In genomic region chr7:44527483-44528398, GRCm38 (mm10) we compare ENCODE assay signal across 8 mouse cellular contexts. TPM values are rescaled to one million over a fixed set of nuclear protein-coding genes. Genes with fewer than 3 reads are reported as not detected.
DNase-seq lines count a peak whose midpoint lies in the region; ATAC-seq and TF ChIP-seq lines count a peak whose summit lies in the region.

No protein-coding gene starts in this region.

- intact Hi-C loops in gastrocnemius, postnatal 14 days (cut with DNase I; ENCODE audit: low total_unique reads) = no loop called here

- 0 out of 2 replicates have a peak overlapping the region, but pooled peaks have one; percentile 7 for H3K27ac ChIP-seq in cortical plate, adult 2 months (ENCODE audit: insufficient read depth, low read length)
- no peak overlapping the region for H3K27ac ChIP-seq in intestine, embryonic 14.5 days (ENCODE audit: low read depth)

- peaks cover 37% of the 10 kb centered on the region for H3K27me3 ChIP-seq in intestine, embryonic 14.5 days (replicated peaks; ENCODE audit: control insufficient read depth, insufficient read depth, low read length)

- peak; percentile 55; the same call in 1 of the 2 replicates for TF ChIP-seq POLR2A in cortical plate, adult 2 months (IDR thresholded peaks at IDR 0.05; ENCODE audit: extremely low read depth, insufficient read depth, low read length)

- H3K4me2 ChIP-seq in intestine, embryonic 14.5 days (ENCODE audit: low read length) = peak overlapping the region; percentile 64

- TF ChIP-seq CTCF in cortical plate, adult 2 months (IDR thresholded peaks at IDR 0.05; ENCODE audit: extremely low read depth, insufficient read depth, low read length) = peak; percentile 73

- no peaks in the 10 kb centered on the region for H3K4me1 ChIP-seq in cortical plate, adult 2 months (ENCODE audit: control insufficient read depth, insufficient read depth, low read length)
- H3K4me1 ChIP-seq in intestine, embryonic 14.5 days (replicated peaks; ENCODE audit: control insufficient read depth, insufficient read depth, low read length) = 0 out of 2 replicates have a peak, but pooled peaks cover 3% of the 10 kb centered on the region

- DNase-seq in adrenal gland, adult 8-10 months = peak; percentile 72
- DNase-seq in gastrocnemius, postnatal 14 days = peak; percentile 77
- DNase-seq in intestine, embryonic 14.5 days (ENCODE audit: low spot score) = peak; percentile 85
- peak; percentile 52 to 81 for DNase-seq in left cerebral cortex, adult 9 months (ENCODE audit: low spot score in 2 of 2)
- peak; percentile 65 for DNase-seq in retina, postnatal 7 days (ENCODE audit: low read depth, low spot score)
- DNase-seq in adipocyte (ENCODE audit: low spot score) = no peak

- WGBS in intestine, embryonic 14.5 days = 7% methylated on average over 40 of the region's 40 CpGs

- 0 out of 2 replicates have a peak, but pooled peaks cover 1% of the 10 kb centered on the region for H3K36me3 ChIP-seq in intestine, embryonic 14.5 days (ENCODE audit: control insufficient read depth, insufficient read depth, low read length)

- ATAC-seq in intestine, embryonic 14.5 days (replicated peaks; ENCODE audit: low FRiP score, low TSS enrichment, low read depth) = peak; percentile 30; the same call in 1 of the 2 replicates
- ATAC-seq in megakaryocyte, adult 5-6 weeks (ENCODE audit: poor library complexity, severe bottlenecking) = peak; percentile 93

- peak overlapping the region; percentile 27 for H3K4me3 ChIP-seq in cortical plate, adult 2 months (ENCODE audit: insufficient read depth, low read length)
- H3K4me3 ChIP-seq in intestine, embryonic 14.5 days (ENCODE audit: low read depth, low read length) = peak overlapping the region; percentile 34

- 0 out of 2 replicates have a peak overlapping the region, but pooled peaks have one; percentile 20 for H3K9ac ChIP-seq in intestine, embryonic 14.5 days (ENCODE audit: low read length)

- no peaks in the 10 kb centered on the region for H3K9me3 ChIP-seq in intestine, embryonic 14.5 days (ENCODE audit: control insufficient read depth, low read length)

RNA-seq across cellular contexts. Expression of gene Mybpc2, which starts 3.3 kb away (rescaled TPM):
- total RNA-seq in adrenal gland, adult 8-10 months (2022) = under 1 TPM in 2 of 4 experiments, not detected in 2; 0.07 to 0.08 TPM
- 0.04 and 0.06 TPM in 2 replicates for polyA plus RNA-seq in cortical plate, adult 2 months (2012; rRNA removed)
- 1,000 to 10,000 TPM; 3,999 to 4,490 TPM for total RNA-seq in gastrocnemius, postnatal 14 days (2021)
- 0.28 and 0.32 TPM in 2 replicates for polyA plus RNA-seq in intestine, embryonic 14.5 days (2014; fragmentation: Nextera tagmentation; extraction: Ambion mirVana)
- total RNA-seq in megakaryocyte, adult 5-6 weeks (2015) = not detected in 2 replicates
- total RNA-seq in megakaryocyte, adult 5-6 weeks (2017) = not detected in 2 replicates

RNA-seq across cellular contexts. Expression of gene Spib, which starts 4.1 kb away (rescaled TPM):
- total RNA-seq in adrenal gland, adult 8-10 months (2022) = under 1 TPM; 0.32 to 0.77 (median 0.43) TPM
- 0.08 and 0.27 TPM in 2 replicates for polyA plus RNA-seq in cortical plate, adult 2 months (2012; rRNA removed)
- total RNA-seq in gastrocnemius, postnatal 14 days (2021) = under 1 TPM; 0.16 to 0.18 TPM
- polyA plus RNA-seq in intestine, embryonic 14.5 days (2014; fragmentation: Nextera tagmentation; extraction: Ambion mirVana) = 0.12 and 0.20 TPM in 2 replicates
- total RNA-seq in megakaryocyte, adult 5-6 weeks (2015) = 3.2 and 3.8 TPM in 2 replicates
- total RNA-seq in megakaryocyte, adult 5-6 weeks (2017) = 4.1 and 6.4 TPM in 2 replicates

RNA-seq across cellular contexts. Expression of gene Pold1, which starts 20.9 kb away (rescaled TPM):
- 10 to 100 TPM; 10.9 to 18.6 (median 15.9) TPM for total RNA-seq in adrenal gland, adult 8-10 months (2022)
- polyA plus RNA-seq in cortical plate, adult 2 months (2012; rRNA removed) = 11.1 and 11.6 TPM in 2 replicates
- total RNA-seq in gastrocnemius, postnatal 14 days (2021) = 1 to 10 TPM; 7.0 to 7.8 TPM
- polyA plus RNA-seq in intestine, embryonic 14.5 days (2014; fragmentation: Nextera tagmentation; extraction: Ambion mirVana) = 74.7 and 75.2 TPM in 2 replicates
- total RNA-seq in megakaryocyte, adult 5-6 weeks (2015) = 36.1 and 44.3 TPM in 2 replicates
- 39.4 and 48.4 TPM in 2 replicates for total RNA-seq in megakaryocyte, adult 5-6 weeks (2017)

RNA-seq across cellular contexts. Expression of gene Nr1h2, which starts 26.0 kb away (rescaled TPM):
- 100 to 1,000 TPM in 3 of 4 experiments, 10 to 100 TPM in 1; 94.3 to 153 (median 129) TPM for total RNA-seq in adrenal gland, adult 8-10 months (2022)
- 89.5 and 89.6 TPM in 2 replicates for polyA plus RNA-seq in cortical plate, adult 2 months (2012; rRNA removed)
- total RNA-seq in gastrocnemius, postnatal 14 days (2021) = 10 to 100 TPM; 28.0 to 28.2 TPM
- polyA plus RNA-seq in intestine, embryonic 14.5 days (2014; fragmentation: Nextera tagmentation; extraction: Ambion mirVana) = 69.4 and 70.6 TPM in 2 replicates
- total RNA-seq in megakaryocyte, adult 5-6 weeks (2015) = 47.4 and 51.5 TPM in 2 replicates
- 50.7 and 70.7 TPM in 2 replicates for total RNA-seq in megakaryocyte, adult 5-6 weeks (2017)

RNA-seq across cellular contexts. Expression of gene Fam71e1, which starts 31.4 kb away (rescaled TPM):
- 10 to 100 TPM in 3 of 4 experiments, 1 to 10 TPM in 1; 10.0 to 15.5 (median 13.0) TPM for total RNA-seq in adrenal gland, adult 8-10 months (2022)
- polyA plus RNA-seq in cortical plate, adult 2 months (2012; rRNA removed) = 27.0 and 29.4 TPM in 2 replicates
- 1 to 10 TPM; 3.8 to 4.7 TPM for total RNA-seq in gastrocnemius, postnatal 14 days (2021)
- polyA plus RNA-seq in intestine, embryonic 14.5 days (2014; fragmentation: Nextera tagmentation; extraction: Ambion mirVana) = 10.2 and 11.5 TPM in 2 replicates
- 1.7 and 2.0 TPM in 2 replicates for total RNA-seq in megakaryocyte, adult 5-6 weeks (2015)
- total RNA-seq in megakaryocyte, adult 5-6 weeks (2017) = 0.12 TPM in 1 of 2 replicates, not detected in the other

Comparison
In these comparisons a context has a peak if more than half of its experiments do, and no peak if none do; other contexts are left out.
1. RNA of gene Mybpc2, which starts 3.3 kb away (total RNA-seq): 3,999 to 4,490 TPM in gastrocnemius, postnatal 14 days; 0.07 to 0.08 TPM in adrenal gland, adult 8-10 months and not detected in megakaryocyte, adult 5-6 weeks; every median in the first group is over 1,000 times any median in the second.